In the genomic region with DNA sequence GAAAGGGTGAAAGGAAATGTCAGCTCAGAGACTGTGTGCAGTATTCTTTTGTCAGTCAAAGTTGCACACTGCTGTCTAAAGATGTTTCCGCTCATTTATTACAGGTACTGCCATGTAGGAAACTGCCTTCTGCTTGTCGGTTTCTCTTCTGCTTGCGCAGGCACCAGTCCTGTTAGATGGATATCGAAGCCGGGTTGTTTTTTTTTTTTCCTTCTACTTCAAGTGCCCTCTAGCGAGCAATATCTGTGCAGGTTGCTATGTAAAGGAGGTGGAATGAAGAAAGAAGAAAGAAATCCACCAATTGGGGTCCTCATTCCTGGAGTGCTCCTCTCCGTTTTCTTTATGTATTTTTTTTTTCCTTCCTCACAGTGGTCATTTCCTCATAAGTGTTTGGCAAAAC, we compare ENCODE assay signal across 10 mouse cellular contexts. TPM values are rescaled to one million over a fixed set of nuclear protein-coding genes. Genes with fewer than 3 reads are reported as not detected.
DNase-seq lines count a peak whose midpoint lies in the region; ATAC-seq lines count a peak whose summit lies in the region.
"Had no signal": no experiment of that assay in that cellular context is flagged by ENCODE, and none has a peak within 500 bp of the region (broad histone marks: within the 10 kb centered on the region; RNA-seq: fewer than 3 reads in every experiment).

No protein-coding gene starts in this region.

- ATAC-seq in heart, embryonic 15.5 days (replicated peaks; ENCODE audit: insufficient number of reproducible peaks, insufficient read depth, low FRiP score, low read depth) = no peak
- ATAC-seq in hindbrain, embryonic 12.5 days (ENCODE audit: low FRiP score) = no peak
- no peak for ATAC-seq in liver, embryonic 12.5 days

- H3K4me1 ChIP-seq in heart, embryonic 15.5 days (replicated peaks) = 0 out of 2 replicates have a peak, but pooled peaks cover 2% of the 10 kb centered on the region
- H3K4me1 ChIP-seq in hindbrain, embryonic 12.5 days = peaks cover 8% of the 10 kb centered on the region
- no peaks in the 10 kb centered on the region for H3K4me1 ChIP-seq in liver, embryonic 12.5 days
- H3K4me1 ChIP-seq: liver, embryonic 15.5 days had no signal

- H3K9me3 ChIP-seq in heart, embryonic 15.5 days (replicated peaks) = no peaks in the 10 kb centered on the region
- H3K9me3 ChIP-seq in hindbrain, embryonic 12.5 days (replicated peaks) = no peaks in the 10 kb centered on the region
- H3K9me3 ChIP-seq in liver, embryonic 12.5 days (replicated peaks) = no peaks in the 10 kb centered on the region
- H3K9me3 ChIP-seq: liver, embryonic 15.5 days had no signal

- intact Hi-C loops in heart, postnatal 10 days (cut with DNase I) = no loop called here

- no peak overlapping the region for H3K9ac ChIP-seq in heart, embryonic 15.5 days
- H3K9ac ChIP-seq in hindbrain, embryonic 12.5 days = no peak overlapping the region
- H3K9ac ChIP-seq in liver, embryonic 12.5 days = no peak overlapping the region
- H3K9ac ChIP-seq: liver, embryonic 15.5 days had no signal

- 26% methylated on average over 7 of the region's 7 CpGs for WGBS in heart, embryonic 15.5 days
- WGBS in hindbrain, embryonic 12.5 days = 18% methylated on average over 7 of the region's 7 CpGs
- 37% methylated on average over 7 of the region's 7 CpGs for WGBS in liver, embryonic 12.5 days (ENCODE audit: insufficient replicate concordance)

- no peak for DNase-seq in heart, postnatal 10 days
- peak; percentile 9 for DNase-seq in right cerebral cortex, postnatal 4 days
- no peak for DNase-seq in right cerebral cortex, postnatal 36 days (ENCODE audit: low spot score in 2 of 2)
- no peak for DNase-seq in urinary bladder, adult 18-20 months (ENCODE audit: low spot score in 2 of 2)
- DNase-seq in MN1 (ENCODE audit: low spot score) = no peak

- peaks cover 24% of the 10 kb centered on the region for H3K27me3 ChIP-seq in heart, embryonic 15.5 days
- peaks cover 4% of the 10 kb centered on the region; the same call in 1 of the 2 replicates for H3K27me3 ChIP-seq in hindbrain, embryonic 12.5 days
- H3K27me3 ChIP-seq in liver, embryonic 12.5 days (replicated peaks) = peaks cover 11% of the 10 kb centered on the region
- H3K27me3 ChIP-seq: CH12.LX had no signal

- H3K4me3 ChIP-seq in heart, embryonic 15.5 days = 0 out of 2 replicates have a peak overlapping the region, but pooled peaks have one; percentile 17
- no peak overlapping the region for H3K4me3 ChIP-seq in hindbrain, embryonic 12.5 days
- H3K4me3 ChIP-seq in liver, embryonic 12.5 days = no peak overlapping the region
- H3K4me3 ChIP-seq: liver, embryonic 15.5 days had no signal

- peak overlapping the region; percentile 34; the same call in 1 of the 2 replicates for H3K4me2 ChIP-seq in heart, embryonic 15.5 days
- peak overlapping the region; percentile 37 for H3K4me2 ChIP-seq in hindbrain, embryonic 12.5 days (replicated peaks)
- no peak overlapping the region for H3K4me2 ChIP-seq in liver, embryonic 12.5 days
- H3K4me2 ChIP-seq: liver, embryonic 15.5 days had no signal

- no peaks in the 10 kb centered on the region for H3K36me3 ChIP-seq in heart, embryonic 15.5 days
- H3K36me3 ChIP-seq in hindbrain, embryonic 12.5 days = no peaks in the 10 kb centered on the region
- no peaks in the 10 kb centered on the region for H3K36me3 ChIP-seq in liver, embryonic 12.5 days
- H3K36me3 ChIP-seq: liver, embryonic 15.5 days had no signal

- H3K27ac ChIP-seq in heart, embryonic 15.5 days = no peak overlapping the region
- H3K27ac ChIP-seq in hindbrain, embryonic 12.5 days = no peak overlapping the region
- H3K27ac ChIP-seq in liver, embryonic 12.5 days = no peak overlapping the region
- H3K27ac ChIP-seq: liver, embryonic 15.5 days had no signal

RNA-seq across cellular contexts. Expression of a gene that starts 5.2 kb away (rescaled TPM):
- 1.2 and 4.2 TPM in 2 replicates for polyA plus RNA-seq in heart, embryonic 15.5 days (2015; fragmentation: Nextera tagmentation; extraction: Ambion mirVana)
- under 1 TPM; 0.35 to 0.43 TPM for total RNA-seq in heart, postnatal 10 days (2021)
- polyA plus RNA-seq in hindbrain, embryonic 12.5 days (2016; fragmentation: Nextera tagmentation; extraction: Ambion mirVana) = 12.7 and 15.8 TPM in 2 replicates
- polyA plus RNA-seq in liver, embryonic 12.5 days (2016; fragmentation: Nextera tagmentation; extraction: Ambion mirVana) = 0.06 and 0.13 TPM in 2 replicates
- total RNA-seq: CH12.LX had no signal
